Mouse (Mus musculus): ENCODE results near the gene Herc6. TPM values are rescaled to one million over a fixed set of nuclear protein-coding genes. Genes with fewer than 3 reads are reported as not detected.

The Herc6 gene
- polyA plus RNA-seq, 1 experiment from 2014 or later: 5.0 TPM

DNA sequence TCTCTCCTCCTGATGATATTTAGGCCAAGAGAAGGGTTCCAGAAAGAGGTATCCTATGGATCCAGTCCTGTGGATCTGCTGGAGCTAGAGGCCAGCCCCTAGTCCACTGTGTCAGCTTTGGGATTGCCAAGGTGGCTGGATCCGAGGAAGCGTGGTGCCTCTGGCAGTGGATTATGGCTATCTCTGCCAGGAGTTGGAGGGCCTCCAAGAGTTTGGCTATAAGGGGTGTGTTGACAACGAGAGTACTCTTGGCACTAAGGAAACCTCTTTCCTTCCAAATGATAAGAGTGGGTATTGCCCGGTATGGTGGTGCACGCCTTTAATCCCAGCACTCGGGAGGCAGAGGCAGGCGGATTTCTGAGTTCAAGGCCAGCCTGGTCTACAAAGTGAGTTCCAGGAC, 15.3 kb upstream of the Herc6 start:
- no peaks in the 10 kb centered on the region for H3K4me1 ChIP-seq (ENCODE audit: insufficient read depth)
- no peak for DNase-seq
- 80% methylated on average over 7 of the region's 7 CpGs for WGBS (ENCODE audit: insufficient replicate concordance)
- H3K9me3 ChIP-seq (ENCODE audit: low read length): 0 out of 2 replicates have a peak, but pooled peaks cover 2% of the 10 kb centered on the region
- no peak overlapping the region for H3K4me2 ChIP-seq (ENCODE audit: low read depth, low read length)
- TF ChIP-seq CTCF (IDR thresholded peaks at IDR 0.05; ENCODE audit: low read depth) (no peak), EP300 (IDR thresholded peaks at IDR 0.05; ENCODE audit: low read depth) (no peak)
- ATAC-seq: no peak
- H3K4me3 ChIP-seq (ENCODE audit: low read depth, low read length): no peak overlapping the region
- no peak overlapping the region for H3K9ac ChIP-seq (replicated peaks)
- H3K27me3 ChIP-seq (ENCODE audit: insufficient read depth, low read length): no peaks in the 10 kb centered on the region
- no peak overlapping the region for H3K27ac ChIP-seq (ENCODE audit: low read depth)
- no peaks in the 10 kb centered on the region for H3K36me3 ChIP-seq (replicated peaks; ENCODE audit: insufficient read depth, low read length)

- no peak for TF ChIP-seq EP300 (IDR thresholded peaks at IDR 0.05; ENCODE audit: low read depth)
- TF ChIP-seq CTCF (IDR thresholded peaks at IDR 0.05; ENCODE audit: low read depth): no peak
- Histone ChIP-seq H3K9me3 (ENCODE audit: low read length) (no peaks in the 10 kb centered on the region), H3K4me2 (ENCODE audit: low read depth, low read length) (no peak overlapping the region), H3K4me1 (ENCODE audit: insufficient read depth) (no peaks in the 10 kb centered on the region), H3K36me3 (replicated peaks; ENCODE audit: insufficient read depth, low read length) (no peaks in the 10 kb centered on the region), H3K4me3 (ENCODE audit: low read depth, low read length) (no peak overlapping the region), H3K27ac (ENCODE audit: low read depth) (no peak overlapping the region), H3K27me3 (ENCODE audit: insufficient read depth, low read length) (no peaks in the 10 kb centered on the region), H3K9ac (replicated peaks) (no peak overlapping the region)
- DNase-seq (no peak), ATAC-seq (no peak)
- whole genome bisulfite sequencing (ENCODE audit: insufficient replicate concordance): 67% methylated on average over 2 of the region's 2 CpGs
These were observed 13.2 kb upstream of the Herc6 start for GRCm38 (mm10) chr6:57567630-57568029.

- ATAC-seq (peak; percentile 61), DNase-seq (peak; percentile 27)
- no peaks in the 10 kb centered on the region for H3K9me3 ChIP-seq (ENCODE audit: low read length)
- no peak overlapping the region for H3K27ac ChIP-seq (ENCODE audit: low read depth)
- H3K27me3 ChIP-seq (ENCODE audit: insufficient read depth, low read length): no peaks in the 10 kb centered on the region
- H3K36me3 ChIP-seq (replicated peaks; ENCODE audit: insufficient read depth, low read length): no peaks in the 10 kb centered on the region
- no peaks in the 10 kb centered on the region for H3K4me1 ChIP-seq (ENCODE audit: insufficient read depth)
- TF ChIP-seq EP300 (IDR thresholded peaks at IDR 0.05; ENCODE audit: low read depth) (no peak), CTCF (IDR thresholded peaks at IDR 0.05; ENCODE audit: low read depth) (peak; percentile 81)
- no peak overlapping the region for H3K4me2 ChIP-seq (ENCODE audit: low read depth, low read length)
- H3K4me3 ChIP-seq (ENCODE audit: low read depth, low read length): no peak overlapping the region
- 8% methylated on average over 6 of the region's 6 CpGs for WGBS (ENCODE audit: insufficient replicate concordance)
- no peak overlapping the region for H3K9ac ChIP-seq (replicated peaks)
These were observed 10.4 kb upstream of the Herc6 start for GRCm38 (mm10) chr6:57570170-57570974.

DNA sequence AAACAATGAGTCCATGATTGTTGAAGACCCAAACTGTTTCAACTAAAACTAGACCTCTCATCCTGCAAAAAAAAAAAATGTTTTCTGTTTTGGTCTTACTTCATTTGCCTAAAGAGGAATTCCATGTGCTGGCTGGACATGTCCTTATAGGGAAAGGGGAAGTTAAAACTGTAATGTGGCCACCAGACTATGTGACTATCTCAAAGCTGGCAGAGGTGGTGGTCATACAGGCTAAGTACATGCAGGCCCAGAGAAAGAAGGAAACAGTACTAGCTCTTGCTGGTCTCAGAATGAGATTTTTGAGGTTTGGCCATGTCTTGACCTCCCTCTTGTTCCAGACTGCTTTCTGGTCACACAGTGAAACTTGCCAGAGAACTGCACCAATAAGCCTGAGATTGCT, 9.2 kb upstream of the Herc6 start:
- Histone ChIP-seq H3K4me1 (ENCODE audit: insufficient read depth) (no peaks in the 10 kb centered on the region), H3K9ac (replicated peaks) (no peak overlapping the region), H3K4me2 (ENCODE audit: low read depth, low read length) (no peak overlapping the region), H3K9me3 (ENCODE audit: low read length) (no peaks in the 10 kb centered on the region), H3K27me3 (ENCODE audit: insufficient read depth, low read length) (no peaks in the 10 kb centered on the region), H3K27ac (ENCODE audit: low read depth) (no peak overlapping the region), H3K4me3 (ENCODE audit: low read depth, low read length) (no peak overlapping the region), H3K36me3 (replicated peaks; ENCODE audit: insufficient read depth, low read length) (no peaks in the 10 kb centered on the region)
- TF ChIP-seq CTCF (IDR thresholded peaks at IDR 0.05; ENCODE audit: low read depth) (no peak), EP300 (IDR thresholded peaks at IDR 0.05; ENCODE audit: low read depth) (no peak)
- DNase-seq (no peak), ATAC-seq (no peak)

DNA sequence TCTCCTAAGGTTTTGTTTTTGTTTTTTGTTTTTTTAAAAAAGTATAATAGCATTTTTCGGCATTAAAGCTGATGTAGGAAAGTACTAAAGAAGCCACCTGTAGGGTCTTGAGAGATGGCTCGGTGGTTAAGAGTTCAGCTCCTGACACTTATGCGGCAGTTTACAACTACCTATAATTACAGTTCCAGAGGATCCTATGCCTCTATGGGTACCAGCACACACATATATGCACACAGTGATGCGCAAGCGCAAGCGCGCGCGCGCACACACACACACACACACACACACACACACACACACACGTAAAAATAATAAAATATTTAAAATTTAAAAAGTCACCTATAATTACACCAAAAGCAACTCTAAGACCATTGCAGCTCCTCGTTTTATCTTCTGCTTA, 795 bp downstream of the Herc6 start:
- DNase-seq (no peak), ATAC-seq (peak; percentile 26; the same call in 1 of the 2 replicates)
- Histone ChIP-seq H3K4me3 (ENCODE audit: low read depth, low read length) (peak overlapping the region; percentile 87), H3K9ac (replicated peaks) (peak overlapping the region; percentile 82), H3K27me3 (ENCODE audit: insufficient read depth, low read length) (no peaks in the 10 kb centered on the region), H3K9me3 (ENCODE audit: low read length) (no peaks in the 10 kb centered on the region), H3K36me3 (replicated peaks; ENCODE audit: insufficient read depth, low read length) (peaks cover 7% of the 10 kb centered on the region; the same call in 1 of the 2 replicates), H3K27ac (ENCODE audit: low read depth) (0 out of 2 replicates have a peak overlapping the region, but pooled peaks have one; percentile 89), H3K4me2 (ENCODE audit: low read depth, low read length) (peak overlapping the region; percentile 79), H3K4me1 (ENCODE audit: insufficient read depth) (no peaks in the 10 kb centered on the region)
- 78% methylated on average over 12 of the region's 12 CpGs for WGBS (ENCODE audit: insufficient replicate concordance)
- TF ChIP-seq CTCF (IDR thresholded peaks at IDR 0.05; ENCODE audit: low read depth) (no peak), EP300 (IDR thresholded peaks at IDR 0.05; ENCODE audit: low read depth) (no peak)

GRCm38 (mm10) chr6:57582356-57582755, 1.6 kb downstream of the Herc6 start:
- H3K9me3 ChIP-seq (ENCODE audit: low read length): no peaks in the 10 kb centered on the region
- H3K27me3 ChIP-seq (ENCODE audit: insufficient read depth, low read length): no peaks in the 10 kb centered on the region
- H3K27ac ChIP-seq (ENCODE audit: low read depth): no peak overlapping the region
- TF ChIP-seq CTCF (IDR thresholded peaks at IDR 0.05; ENCODE audit: low read depth) (no peak), EP300 (IDR thresholded peaks at IDR 0.05; ENCODE audit: low read depth) (no peak)
- H3K4me1 ChIP-seq (ENCODE audit: insufficient read depth): no peaks in the 10 kb centered on the region
- peak overlapping the region; percentile 24 for H3K4me3 ChIP-seq (ENCODE audit: low read depth, low read length)
- DNase-seq: no peak
- WGBS (ENCODE audit: insufficient replicate concordance): 65% methylated on average over 4 of the region's 4 CpGs
- H3K4me2 ChIP-seq (ENCODE audit: low read depth, low read length): peak overlapping the region; percentile 48
- H3K9ac ChIP-seq (replicated peaks): no peak overlapping the region
- H3K36me3 ChIP-seq (replicated peaks; ENCODE audit: insufficient read depth, low read length): peaks cover 7% of the 10 kb centered on the region; the same call in 1 of the 2 replicates
- no peak for ATAC-seq

Measured in liver, postnatal 0 days (tissue).